In the genomic region with DNA sequence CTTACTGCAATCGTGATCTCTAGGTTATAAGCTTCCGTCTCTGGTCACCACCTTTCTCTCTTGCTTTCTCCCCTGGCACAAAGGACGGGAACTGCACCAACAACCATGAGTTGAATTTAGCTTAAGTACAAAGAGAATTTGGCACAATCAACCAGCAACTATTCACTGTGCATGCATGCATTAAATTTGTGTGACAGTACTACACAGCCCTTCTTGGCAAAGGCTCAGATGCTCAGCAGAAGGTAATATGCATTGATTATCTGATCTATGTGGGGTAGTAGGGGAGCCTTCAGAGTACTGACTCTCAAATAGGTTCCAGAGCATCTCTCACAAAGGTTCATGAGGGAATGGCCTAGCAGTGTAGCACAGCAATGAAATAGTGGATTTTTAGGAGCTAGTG, we compare ENCODE assay signal across 21 mouse cellular contexts. TPM values are rescaled to one million over a fixed set of nuclear protein-coding genes. Genes with fewer than 3 reads are reported as not detected.
DNase-seq lines count a peak whose midpoint lies in the region; ATAC-seq and TF ChIP-seq lines count a peak whose summit lies in the region.
"Had no signal": no experiment of that assay in that cellular context is flagged by ENCODE, and none has a peak within 500 bp of the region (broad histone marks: within the 10 kb centered on the region; RNA-seq: fewer than 3 reads in every experiment).

No protein-coding gene starts in this region.

- TF ChIP-seq CTCF in hindbrain, postnatal 0 days (IDR thresholded peaks at IDR 0.05; ENCODE audit: low read depth) = no peak
- no peak for TF ChIP-seq CTCF in brain, embryonic 14.5 days (IDR thresholded peaks at IDR 0.05; ENCODE audit: borderline replicate concordance, extremely low read depth, insufficient read depth, insufficient read length)

- peaks cover 23% of the 10 kb centered on the region for H3K4me1 ChIP-seq in forebrain, embryonic 15.5 days
- peaks cover 2% of the 10 kb centered on the region; the same call in 1 of the 2 replicates for H3K4me1 ChIP-seq in forebrain, embryonic 11.5 days (replicated peaks; ENCODE audit: control insufficient read depth, insufficient read depth, low read length)
- no peaks in the 10 kb centered on the region for H3K4me1 ChIP-seq in hindbrain, postnatal 0 days (ENCODE audit: insufficient read depth, low read length)
- H3K4me1 ChIP-seq in hindbrain, embryonic 11.5 days (replicated peaks; ENCODE audit: control insufficient read depth, insufficient read depth, low read length) = no peaks in the 10 kb centered on the region
- H3K4me1 ChIP-seq: heart, embryonic 15.5 days; hindbrain, embryonic 12.5 days had no signal

- WGBS in forebrain, embryonic 15.5 days = 42% methylated on average over 3 of the region's 3 CpGs
- 82% methylated on average over 3 of the region's 3 CpGs for WGBS in forebrain, embryonic 11.5 days
- 58% methylated on average over 3 of the region's 3 CpGs for WGBS in hindbrain, postnatal 0 days
- 79% methylated on average over 3 of the region's 3 CpGs for WGBS in hindbrain, embryonic 11.5 days

- ATAC-seq in forebrain, embryonic 15.5 days (replicated peaks) = peak; percentile 80
- no peak for ATAC-seq in forebrain, embryonic 11.5 days (replicated peaks; ENCODE audit: low FRiP score)
- ATAC-seq in hindbrain, postnatal 0 days = no peak
- ATAC-seq in hindbrain, embryonic 11.5 days (ENCODE audit: low FRiP score) = no peak
- ATAC-seq: inflammation-experienced regulatory T-cells, adult 6 months; intestine, postnatal 0 days had no signal

- no peaks in the 10 kb centered on the region for H3K9me3 ChIP-seq in forebrain, embryonic 15.5 days
- no peaks in the 10 kb centered on the region for H3K9me3 ChIP-seq in forebrain, embryonic 11.5 days (ENCODE audit: control insufficient read depth, low read length)
- H3K9me3 ChIP-seq in hindbrain, postnatal 0 days (ENCODE audit: low read length) = no peaks in the 10 kb centered on the region
- no peaks in the 10 kb centered on the region for H3K9me3 ChIP-seq in hindbrain, embryonic 11.5 days (ENCODE audit: control insufficient read depth, low read length)
- H3K9me3 ChIP-seq: embryonic facial prominence, embryonic 12.5 days; heart, embryonic 15.5 days; hindbrain, embryonic 12.5 days had no signal

- no peaks in the 10 kb centered on the region for H3K27me3 ChIP-seq in forebrain, embryonic 15.5 days
- no peaks in the 10 kb centered on the region for H3K27me3 ChIP-seq in forebrain, embryonic 11.5 days (ENCODE audit: control insufficient read depth, insufficient read depth, low read length)
- H3K27me3 ChIP-seq in hindbrain, postnatal 0 days (ENCODE audit: insufficient read depth, low read length) = no peaks in the 10 kb centered on the region
- H3K27me3 ChIP-seq in hindbrain, embryonic 11.5 days (ENCODE audit: control insufficient read depth, insufficient read depth, low read length) = no peaks in the 10 kb centered on the region
- H3K27me3 ChIP-seq: embryonic facial prominence, embryonic 12.5 days; heart, embryonic 15.5 days; hindbrain, embryonic 12.5 days had no signal

- H3K4me2 ChIP-seq in forebrain, embryonic 15.5 days (replicated peaks) = no peak overlapping the region
- H3K4me2 ChIP-seq in forebrain, embryonic 11.5 days (ENCODE audit: low read depth, low read length, severe bottlenecking) = no peak overlapping the region
- H3K4me2 ChIP-seq in hindbrain, postnatal 0 days (ENCODE audit: low read depth, low read length) = no peak overlapping the region
- no peak overlapping the region for H3K4me2 ChIP-seq in hindbrain, embryonic 11.5 days (replicated peaks; ENCODE audit: low read depth, low read length)
- H3K4me2 ChIP-seq: embryonic facial prominence, embryonic 12.5 days; heart, embryonic 11.5 days; heart, embryonic 15.5 days; hindbrain, embryonic 12.5 days had no signal

- no peak overlapping the region for H3K9ac ChIP-seq in forebrain, embryonic 15.5 days (replicated peaks)
- H3K9ac ChIP-seq in forebrain, embryonic 11.5 days (ENCODE audit: low read length) = no peak overlapping the region
- H3K9ac ChIP-seq in hindbrain, postnatal 0 days (replicated peaks; ENCODE audit: low read length) = no peak overlapping the region
- no peak overlapping the region for H3K9ac ChIP-seq in hindbrain, embryonic 11.5 days (ENCODE audit: low read depth, low read length)
- H3K9ac ChIP-seq: embryonic facial prominence, embryonic 12.5 days; heart, embryonic 15.5 days; hindbrain, embryonic 12.5 days had no signal

- H3K27ac ChIP-seq in forebrain, embryonic 15.5 days (replicated peaks) = peak overlapping the region; percentile 2; the same call in 1 of the 2 replicates
- H3K27ac ChIP-seq in forebrain, embryonic 11.5 days (ENCODE audit: low read depth, low read length) = no peak overlapping the region
- no peak overlapping the region for H3K27ac ChIP-seq in hindbrain, postnatal 0 days
- H3K27ac ChIP-seq in hindbrain, embryonic 11.5 days (ENCODE audit: low read depth, low read length) = no peak overlapping the region
- H3K27ac ChIP-seq: embryonic facial prominence, embryonic 12.5 days; heart, adult 2 months; heart, embryonic 15.5 days; hindbrain, embryonic 12.5 days had no signal

- H3K36me3 ChIP-seq in forebrain, embryonic 15.5 days = no peaks in the 10 kb centered on the region
- no peaks in the 10 kb centered on the region for H3K36me3 ChIP-seq in forebrain, embryonic 11.5 days (ENCODE audit: control insufficient read depth, insufficient read depth, low read length)
- H3K36me3 ChIP-seq in hindbrain, postnatal 0 days (ENCODE audit: insufficient read depth, low read length) = no peaks in the 10 kb centered on the region
- H3K36me3 ChIP-seq in hindbrain, embryonic 11.5 days (ENCODE audit: control insufficient read depth, insufficient read depth, low read length) = no peaks in the 10 kb centered on the region
- H3K36me3 ChIP-seq: embryonic facial prominence, embryonic 12.5 days; heart, embryonic 15.5 days; hindbrain, embryonic 12.5 days had no signal

- H3K4me3 ChIP-seq in forebrain, embryonic 15.5 days = no peak overlapping the region
- no peak overlapping the region for H3K4me3 ChIP-seq in forebrain, embryonic 11.5 days (ENCODE audit: low read depth, low read length)
- H3K4me3 ChIP-seq in hindbrain, postnatal 0 days (ENCODE audit: low read length) = no peak overlapping the region
- no peak overlapping the region for H3K4me3 ChIP-seq in hindbrain, embryonic 11.5 days (ENCODE audit: low read depth, low read length)
- H3K4me3 ChIP-seq: embryonic facial prominence, embryonic 12.5 days; heart, adult 2 months; heart, embryonic 15.5 days; hindbrain, embryonic 12.5 days had no signal

- TF ChIP-seq POLR2A in brain, embryonic 14.5 days (IDR thresholded peaks at IDR 0.05; ENCODE audit: borderline replicate concordance, extremely low read depth, insufficient read depth, insufficient read length, poor library complexity, severe bottlenecking) = no peak

- DNase-seq in forebrain, embryonic 11.5 days (ENCODE audit: low spot score) = no peak
- DNase-seq in hindbrain, postnatal 0 days (ENCODE audit: low spot score) = peak; percentile 39
- DNase-seq in hindbrain, embryonic 11.5 days (ENCODE audit: low spot score) = no peak
- peak; percentile 76 for DNase-seq in Muller cell, postnatal 12 days (ENCODE audit: inconsistent ontology term)
- DNase-seq in brain, embryonic 14.5 days (ENCODE audit: low read depth) = peak; percentile 84
- DNase-seq in spleen, adult 12 weeks (ENCODE audit: low spot score) = no peak
- DNase-seq: adrenal gland, postnatal 10 days; cerebellum, adult 2 months; cerebellum, postnatal 14 days; gastrocnemius, postnatal 10 days; heart, adult 2 months; heart, postnatal 14 days; kidney, adult 8-10 months had no signal

RNA-seq across cellular contexts. Expression of a gene that starts 12.4 kb away (rescaled TPM):
- 0.19 and 0.28 TPM in 2 replicates for polyA plus RNA-seq in forebrain, embryonic 15.5 days (2015; fragmentation: Nextera tagmentation; extraction: Ambion mirVana)
- polyA plus RNA-seq in forebrain, embryonic 11.5 days (2014; fragmentation: Nextera tagmentation; extraction: Ambion mirVana) = not detected in 2 replicates
- total RNA-seq in hindbrain, postnatal 0 days (2014; rRNA removed) = 0.11 TPM in 1 of 2 replicates, not detected in the other
- polyA plus RNA-seq in hindbrain, postnatal 0 days (2015; fragmentation: Nextera tagmentation; extraction: Ambion mirVana) = 0.09 TPM in 1 of 2 replicates, not detected in the other
- polyA plus RNA-seq in hindbrain, embryonic 11.5 days (2014; fragmentation: Nextera tagmentation; extraction: Ambion mirVana) = not detected in 2 replicates
- 0.12 and 0.19 TPM in 2 replicates for polyA plus RNA-seq in brain, embryonic 14.5 days (2012; rRNA removed)
- total RNA-seq: ES-E14; heart, adult 2 months had no signal
- polyA plus RNA-seq: heart, adult 2 months; hindbrain, embryonic 12.5 days had no signal

Comparison
In these comparisons a context has a peak if more than half of its experiments do, and no peak if none do; other contexts are left out.
1. DNase-seq: peak in hindbrain, postnatal 0 days (single experiment), Muller cell, postnatal 12 days (single experiment) and brain, embryonic 14.5 days (single experiment); none in forebrain, embryonic 11.5 days (single experiment), hindbrain, embryonic 11.5 days (single experiment) and spleen, adult 12 weeks (single experiment).